In genomic region chr5:77393990-77394618, GRCm38 (mm10) we compare ENCODE assay signal across 15 mouse cellular contexts. TPM values are rescaled to one million over a fixed set of nuclear protein-coding genes. Genes with fewer than 3 reads are reported as not detected.
DNase-seq lines count a peak whose midpoint lies in the region; ATAC-seq and TF ChIP-seq lines count a peak whose summit lies in the region.
"Had no signal": no experiment of that assay in that cellular context is flagged by ENCODE, and none has a peak within 500 bp of the region (broad histone marks: within the 10 kb centered on the region; RNA-seq: fewer than 3 reads in every experiment).

No protein-coding gene starts in this region.

- H3K4me3 ChIP-seq in hindbrain, embryonic 11.5 days (ENCODE audit: low read depth, low read length), result no peak overlapping the region
- H3K4me3 ChIP-seq in hindbrain, embryonic 10.5 days, result no peak overlapping the region
- no peak overlapping the region for H3K4me3 ChIP-seq in liver, postnatal 0 days (ENCODE audit: low read depth, low read length)
- no peak overlapping the region for H3K4me3 ChIP-seq in liver, embryonic 11.5 days (ENCODE audit: low read depth, low read length)
- H3K4me3 ChIP-seq in hindbrain, embryonic 16.5 days (ENCODE audit: low read length), result no peak overlapping the region
- no peak overlapping the region for H3K4me3 ChIP-seq in midbrain, postnatal 0 days (ENCODE audit: low read depth, low read length)
- H3K4me3 ChIP-seq: embryonic facial prominence, embryonic 15.5 days; myocyte; stomach, embryonic 15.5 days had no signal

- WGBS in hindbrain, embryonic 11.5 days, result 58% methylated on average over 9 of the region's 9 CpGs
- WGBS in hindbrain, embryonic 10.5 days, result 70% methylated on average over 9 of the region's 9 CpGs
- 74% methylated on average over 9 of the region's 9 CpGs for WGBS in liver, postnatal 0 days (ENCODE audit: insufficient replicate concordance)
- WGBS in liver, embryonic 11.5 days, result 68% methylated on average over 9 of the region's 9 CpGs
- 31% methylated on average over 9 of the region's 9 CpGs for WGBS in hindbrain, embryonic 16.5 days
- 27% methylated on average over 9 of the region's 9 CpGs for WGBS in midbrain, postnatal 0 days

- no peak for DNase-seq in hindbrain, embryonic 11.5 days (ENCODE audit: low spot score)
- DNase-seq in hindbrain, embryonic 10.5 days (ENCODE audit: low spot score), result no peak
- no peak for DNase-seq in liver, postnatal 0 days
- DNase-seq in liver, embryonic 11.5 days (ENCODE audit: low spot score), result no peak
- peak; percentile 46 for DNase-seq in midbrain, postnatal 0 days (ENCODE audit: low spot score)
- no peak for DNase-seq in lung, postnatal 4 days
- DNase-seq: cerebellum, postnatal 25 days; gastrocnemius, postnatal 36 days had no signal

- no peaks in the 10 kb centered on the region for H3K36me3 ChIP-seq in hindbrain, embryonic 11.5 days (ENCODE audit: control insufficient read depth, insufficient read depth, low read length)
- H3K36me3 ChIP-seq in hindbrain, embryonic 10.5 days, result no peaks in the 10 kb centered on the region
- no peaks in the 10 kb centered on the region for H3K36me3 ChIP-seq in liver, postnatal 0 days (replicated peaks; ENCODE audit: insufficient read depth, low read length)
- H3K36me3 ChIP-seq in liver, embryonic 11.5 days (ENCODE audit: control insufficient read depth, insufficient read depth, low read length), result no peaks in the 10 kb centered on the region
- H3K36me3 ChIP-seq in hindbrain, embryonic 16.5 days (ENCODE audit: control insufficient read depth, insufficient read depth, low read length), result no peaks in the 10 kb centered on the region
- H3K36me3 ChIP-seq in midbrain, postnatal 0 days (ENCODE audit: insufficient read depth, low read length), result no peaks in the 10 kb centered on the region
- H3K36me3 ChIP-seq: embryonic facial prominence, embryonic 15.5 days; stomach, embryonic 15.5 days had no signal

- H3K4me2 ChIP-seq in hindbrain, embryonic 11.5 days (replicated peaks; ENCODE audit: low read depth, low read length), result no peak overlapping the region
- H3K4me2 ChIP-seq in liver, postnatal 0 days (ENCODE audit: low read depth, low read length), result no peak overlapping the region
- H3K4me2 ChIP-seq in liver, embryonic 11.5 days, result no peak overlapping the region
- no peak overlapping the region for H3K4me2 ChIP-seq in hindbrain, embryonic 16.5 days (ENCODE audit: low read length)
- no peak overlapping the region for H3K4me2 ChIP-seq in midbrain, postnatal 0 days (ENCODE audit: low read depth, low read length, poor library complexity, severe bottlenecking)
- H3K4me2 ChIP-seq: embryonic facial prominence, embryonic 15.5 days; stomach, embryonic 15.5 days had no signal

- H3K9ac ChIP-seq in hindbrain, embryonic 11.5 days (ENCODE audit: low read depth, low read length), result no peak overlapping the region
- H3K9ac ChIP-seq in liver, postnatal 0 days (replicated peaks), result no peak overlapping the region
- H3K9ac ChIP-seq in liver, embryonic 11.5 days (ENCODE audit: low read depth, low read length), result no peak overlapping the region
- no peak overlapping the region for H3K9ac ChIP-seq in hindbrain, embryonic 16.5 days (ENCODE audit: low read depth, low read length)
- H3K9ac ChIP-seq in midbrain, postnatal 0 days (replicated peaks; ENCODE audit: low read length, poor library complexity, severe bottlenecking), result no peak overlapping the region
- H3K9ac ChIP-seq: embryonic facial prominence, embryonic 15.5 days; liver, embryonic 14.5 days; stomach, embryonic 15.5 days had no signal

- H3K27me3 ChIP-seq in hindbrain, embryonic 11.5 days (ENCODE audit: control insufficient read depth, insufficient read depth, low read length), result no peaks in the 10 kb centered on the region
- H3K27me3 ChIP-seq in hindbrain, embryonic 10.5 days (ENCODE audit: insufficient read depth, poor library complexity, severe bottlenecking), result no peaks in the 10 kb centered on the region
- H3K27me3 ChIP-seq in liver, postnatal 0 days (ENCODE audit: insufficient read depth, low read length), result no peaks in the 10 kb centered on the region
- H3K27me3 ChIP-seq in liver, embryonic 11.5 days (replicated peaks; ENCODE audit: control insufficient read depth, insufficient read depth, low read length), result no peaks in the 10 kb centered on the region
- no peaks in the 10 kb centered on the region for H3K27me3 ChIP-seq in hindbrain, embryonic 16.5 days (replicated peaks; ENCODE audit: control insufficient read depth, insufficient read depth, low read length)
- no peaks in the 10 kb centered on the region for H3K27me3 ChIP-seq in midbrain, postnatal 0 days (ENCODE audit: insufficient read depth, low read length)
- H3K27me3 ChIP-seq: embryonic facial prominence, embryonic 15.5 days; stomach, embryonic 15.5 days had no signal

- H3K4me1 ChIP-seq in hindbrain, embryonic 11.5 days (replicated peaks; ENCODE audit: control insufficient read depth, insufficient read depth, low read length), result no peaks in the 10 kb centered on the region; the same call in 1 of the 2 replicates
- H3K4me1 ChIP-seq in hindbrain, embryonic 10.5 days (replicated peaks), result peaks cover 30% of the 10 kb centered on the region
- H3K4me1 ChIP-seq in liver, postnatal 0 days (ENCODE audit: insufficient read depth), result no peaks in the 10 kb centered on the region
- H3K4me1 ChIP-seq in liver, embryonic 11.5 days (replicated peaks; ENCODE audit: control insufficient read depth, insufficient read depth, low read length), result no peaks in the 10 kb centered on the region
- peaks cover 5% of the 10 kb centered on the region; the same call in 1 of the 2 replicates for H3K4me1 ChIP-seq in hindbrain, embryonic 16.5 days (ENCODE audit: control insufficient read depth, insufficient read depth, low read depth, low read length)
- H3K4me1 ChIP-seq in midbrain, postnatal 0 days (ENCODE audit: insufficient read depth, low read length), result no peaks in the 10 kb centered on the region
- H3K4me1 ChIP-seq: embryonic facial prominence, embryonic 15.5 days had no signal

- H3K27ac ChIP-seq in hindbrain, embryonic 11.5 days (ENCODE audit: low read depth, low read length), result peak overlapping the region; percentile 17; the same call in 1 of the 2 replicates
- H3K27ac ChIP-seq in hindbrain, embryonic 10.5 days, result no peak overlapping the region
- H3K27ac ChIP-seq in liver, postnatal 0 days (ENCODE audit: low read depth), result 0 out of 2 replicates have a peak overlapping the region, but pooled peaks have one; percentile 3
- no peak overlapping the region for H3K27ac ChIP-seq in liver, embryonic 11.5 days (ENCODE audit: low read depth, low read length)
- H3K27ac ChIP-seq in hindbrain, embryonic 16.5 days (ENCODE audit: low read depth, low read length), result no peak overlapping the region
- H3K27ac ChIP-seq in midbrain, postnatal 0 days (ENCODE audit: low read depth, low read length), result peak overlapping the region; percentile 38; the same call in 1 of the 2 replicates
- H3K27ac ChIP-seq: embryonic facial prominence, embryonic 15.5 days; liver, embryonic 14.5 days; macrophage; stomach, embryonic 15.5 days had no signal

- no peaks in the 10 kb centered on the region for H3K9me3 ChIP-seq in hindbrain, embryonic 11.5 days (ENCODE audit: control insufficient read depth, low read length)
- H3K9me3 ChIP-seq in hindbrain, embryonic 10.5 days, result no peaks in the 10 kb centered on the region
- H3K9me3 ChIP-seq in liver, postnatal 0 days (ENCODE audit: low read length), result no peaks in the 10 kb centered on the region
- no peaks in the 10 kb centered on the region for H3K9me3 ChIP-seq in liver, embryonic 11.5 days (ENCODE audit: control insufficient read depth, low read length)
- no peaks in the 10 kb centered on the region for H3K9me3 ChIP-seq in hindbrain, embryonic 16.5 days (ENCODE audit: control insufficient read depth, low read length)
- H3K9me3 ChIP-seq in midbrain, postnatal 0 days (ENCODE audit: low read length), result no peaks in the 10 kb centered on the region
- H3K9me3 ChIP-seq: embryonic facial prominence, embryonic 15.5 days; stomach, embryonic 15.5 days had no signal

- no peak for TF ChIP-seq EP300 in liver, postnatal 0 days (IDR thresholded peaks at IDR 0.05; ENCODE audit: low read depth)

- no peak for TF ChIP-seq CTCF in liver, postnatal 0 days (IDR thresholded peaks at IDR 0.05; ENCODE audit: low read depth)
- no peak for TF ChIP-seq CTCF in midbrain, postnatal 0 days (IDR thresholded peaks at IDR 0.05)

- ATAC-seq in hindbrain, embryonic 11.5 days (ENCODE audit: low FRiP score), result peak; percentile 30; the same call in 1 of the 2 replicates
- no peak for ATAC-seq in liver, postnatal 0 days
- no peak for ATAC-seq in liver, embryonic 11.5 days (replicated peaks; ENCODE audit: low FRiP score)
- ATAC-seq in hindbrain, embryonic 16.5 days, result peak; percentile 77
- ATAC-seq in midbrain, postnatal 0 days (ENCODE audit: low FRiP score), result peak; percentile 79; the same call in 1 of the 2 replicates
- ATAC-seq: forebrain, embryonic 14.5 days had no signal

RNA-seq across cellular contexts. Expression of gene Igfbp7, which starts 13.7 kb away (rescaled TPM):
- polyA plus RNA-seq in hindbrain, embryonic 11.5 days (2014; fragmentation: Nextera tagmentation; extraction: Ambion mirVana), result 26.7 and 27.1 TPM in 2 replicates
- 8.0 and 25.9 TPM in 2 replicates for polyA plus RNA-seq in hindbrain, embryonic 10.5 days (2016; fragmentation: Nextera tagmentation; extraction: Ambion mirVana)
- 89.6 and 97.3 TPM in 2 replicates for polyA plus RNA-seq in liver, postnatal 0 days (2015; fragmentation: Nextera tagmentation; extraction: Ambion mirVana)
- 8.2 and 8.6 TPM in 2 replicates for polyA plus RNA-seq in liver, embryonic 11.5 days (2014; fragmentation: Nextera tagmentation; extraction: Ambion mirVana)
- 78.7 and 80.6 TPM in 2 replicates for polyA plus RNA-seq in hindbrain, embryonic 16.5 days (2015; fragmentation: Nextera tagmentation; extraction: Ambion mirVana)
- 44.6 and 45.9 TPM in 2 replicates for total RNA-seq in midbrain, postnatal 0 days (2014; rRNA removed)
- polyA plus RNA-seq in midbrain, postnatal 0 days (2015; fragmentation: Nextera tagmentation; extraction: Ambion mirVana), result 77.3 and 81.3 TPM in 2 replicates

Comparison
In these comparisons a context has a peak if more than half of its experiments do, and no peak if none do; other contexts are left out.
1. H3K27ac ChIP-seq: peak in hindbrain, embryonic 11.5 days (single experiment), liver, postnatal 0 days (single experiment) and midbrain, postnatal 0 days (single experiment); none in hindbrain, embryonic 10.5 days (single experiment), liver, embryonic 11.5 days (single experiment) and hindbrain, embryonic 16.5 days (single experiment).
2. ATAC-seq: peak in hindbrain, embryonic 11.5 days (single experiment), hindbrain, embryonic 16.5 days (single experiment) and midbrain, postnatal 0 days (single experiment); none in liver, postnatal 0 days (single experiment) and liver, embryonic 11.5 days (single experiment).